Comparison of ENCODE assay signal across 10 mouse cellular contexts in genomic region chr2:25098956-25099355, GRCm38 (mm10). TPM values are rescaled to one million over a fixed set of nuclear protein-coding genes. Genes with fewer than 3 reads are reported as not detected.
A peak's percentile ranks its signal among the peaks of the same experiment; 100 is the strongest.
DNase-seq lines count a peak whose midpoint lies in the region; ATAC-seq and TF ChIP-seq lines count a peak whose summit lies in the region.
"Had no signal": no experiment of that assay in that cellular context is flagged by ENCODE, and none has a peak within 500 bp of the region (broad histone marks: within the 10 kb centered on the region; RNA-seq: fewer than 3 reads in every experiment).

No protein-coding gene starts in this region.

- no peak for ATAC-seq in kidney, postnatal 0 days (replicated peaks; ENCODE audit: low FRiP score, low read depth)
- ATAC-seq in midbrain, embryonic 11.5 days (ENCODE audit: low FRiP score): peak; percentile 75; the same call in 1 of the 2 replicates
- ATAC-seq in erythroblast, adult 5-6 weeks (replicated peaks; ENCODE audit: low FRiP score, poor library complexity, severe bottlenecking): no peak

- peak; percentile 77 for DNase-seq in kidney, postnatal 0 days (ENCODE audit: low spot score)
- DNase-seq in kidney, adult 11 months: no peak
- DNase-seq in adrenal gland, postnatal 36 days: peak; percentile 31 to 41
- DNase-seq in frontal cortex, postnatal 25 days (ENCODE audit: low spot score in 2 of 2): peak; percentile 12 to 21
- DNase-seq in kidney, postnatal 4 days: peak; percentile 65 to 73
- peak; percentile 93 for DNase-seq in midbrain, embryonic 11.5 days (ENCODE audit: low spot score, missing footprints)
- DNase-seq in testis, postnatal 10 days (ENCODE audit: low spot score): peak; percentile 70

- peak; percentile 72 for TF ChIP-seq CTCF in kidney, postnatal 0 days (IDR thresholded peaks at IDR 0.05; ENCODE audit: low read depth)

- no peaks in the 10 kb centered on the region for H3K4me1 ChIP-seq in kidney, postnatal 0 days (replicated peaks; ENCODE audit: insufficient read depth, low read length)
- H3K4me1 ChIP-seq in midbrain, embryonic 11.5 days (ENCODE audit: control insufficient read depth, insufficient read depth, low read length): peaks cover 10% of the 10 kb centered on the region

- H3K27me3 ChIP-seq in kidney, postnatal 0 days (ENCODE audit: insufficient read depth, low read length): no peaks in the 10 kb centered on the region
- peaks cover 3% of the 10 kb centered on the region for H3K27me3 ChIP-seq in midbrain, embryonic 11.5 days (ENCODE audit: control insufficient read depth, insufficient read depth, low read length)

- no peak overlapping the region for H3K9ac ChIP-seq in kidney, postnatal 0 days (ENCODE audit: low read depth, low read length)
- no peak overlapping the region for H3K9ac ChIP-seq in midbrain, embryonic 11.5 days (ENCODE audit: low read length)

- no peaks in the 10 kb centered on the region for H3K9me3 ChIP-seq in kidney, postnatal 0 days (replicated peaks; ENCODE audit: low read length)
- no peaks in the 10 kb centered on the region for H3K9me3 ChIP-seq in midbrain, embryonic 11.5 days (ENCODE audit: control insufficient read depth, low read length)

- 62% methylated on average over 5 of the region's 5 CpGs for WGBS in kidney, postnatal 0 days
- 49% methylated on average over 5 of the region's 5 CpGs for WGBS in midbrain, embryonic 11.5 days

- H3K4me2 ChIP-seq in kidney, postnatal 0 days (ENCODE audit: low read length): no peak overlapping the region
- H3K4me2 ChIP-seq in midbrain, embryonic 11.5 days: no peak overlapping the region

- no peak overlapping the region for H3K27ac ChIP-seq in kidney, postnatal 0 days
- no peak overlapping the region for H3K27ac ChIP-seq in midbrain, embryonic 11.5 days (ENCODE audit: low read depth, low read length)

- no peak overlapping the region for H3K4me3 ChIP-seq in kidney, postnatal 0 days (replicated peaks; ENCODE audit: low read depth, low read length)
- no peak overlapping the region for H3K4me3 ChIP-seq in midbrain, embryonic 11.5 days (ENCODE audit: low read depth, low read length)
- H3K4me3 ChIP-seq: myocyte had no signal

- H3K36me3 ChIP-seq in kidney, postnatal 0 days (ENCODE audit: insufficient read depth, low read length): no peaks in the 10 kb centered on the region
- H3K36me3 ChIP-seq in midbrain, embryonic 11.5 days (ENCODE audit: control insufficient read depth, insufficient read depth, low read length): no peaks in the 10 kb centered on the region

RNA-seq across cellular contexts. Expression of gene Noxa1, which starts 4.0 kb away (rescaled TPM):
- 0.41 and 0.43 TPM in 2 replicates for polyA plus RNA-seq in kidney, postnatal 0 days (2015; fragmentation: Nextera tagmentation; extraction: Ambion mirVana)
- total RNA-seq in adrenal gland, postnatal 36 days (2021): not detected
- not detected in 2 replicates for polyA plus RNA-seq in midbrain, embryonic 11.5 days (2014; fragmentation: Nextera tagmentation; extraction: Ambion mirVana)
- total RNA-seq in erythroblast, adult 5-6 weeks (2015; ENCODE audit: low replicate concordance): not detected in 2 replicates
- not detected in 2 replicates for total RNA-seq in erythroblast, adult 5-6 weeks (2017; ENCODE audit: low replicate concordance)
- total RNA-seq: adrenal gland, adult 18-20 months had no signal
- polyA plus RNA-seq: myocyte had no signal

RNA-seq across cellular contexts. Expression of gene Entpd8, which starts 18.9 kb away (rescaled TPM):
- polyA plus RNA-seq in kidney, postnatal 0 days (2015; fragmentation: Nextera tagmentation; extraction: Ambion mirVana): 6.2 TPM in 2 replicates
- not detected for total RNA-seq in adrenal gland, postnatal 36 days (2021)
- polyA plus RNA-seq in midbrain, embryonic 11.5 days (2014; fragmentation: Nextera tagmentation; extraction: Ambion mirVana): not detected in 2 replicates
- total RNA-seq in erythroblast, adult 5-6 weeks (2015; ENCODE audit: low replicate concordance): not detected in 2 replicates
- total RNA-seq in erythroblast, adult 5-6 weeks (2017; ENCODE audit: low replicate concordance): not detected in 2 replicates
- total RNA-seq: adrenal gland, adult 18-20 months had no signal
- polyA plus RNA-seq: myocyte had no signal

RNA-seq across cellular contexts. Expression of gene Nsmf, which starts 44.8 kb away (rescaled TPM):
- 71.0 and 74.6 TPM in 2 replicates for polyA plus RNA-seq in kidney, postnatal 0 days (2015; fragmentation: Nextera tagmentation; extraction: Ambion mirVana)
- 10 to 100 TPM; 32.8 to 56.4 TPM for total RNA-seq in adrenal gland, postnatal 36 days (2021)
- 34.2 and 34.7 TPM in 2 replicates for polyA plus RNA-seq in midbrain, embryonic 11.5 days (2014; fragmentation: Nextera tagmentation; extraction: Ambion mirVana)
- total RNA-seq in erythroblast, adult 5-6 weeks (2015; ENCODE audit: low replicate concordance): 1.7 and 2.1 TPM in 2 replicates
- total RNA-seq in erythroblast, adult 5-6 weeks (2017; ENCODE audit: low replicate concordance): 0.60 and 1.5 TPM in 2 replicates

Comparison
In these comparisons a context has a peak if more than half of its experiments do, and no peak if none do; other contexts are left out.
1. RNA of gene Nsmf, which starts 44.8 kb away (total RNA-seq): 32.8 to 56.4 TPM in adrenal gland, postnatal 36 days; 0.60 to 2.1 TPM in erythroblast, adult 5-6 weeks; every median in the first group is over 10 times any median in the second.